Mouse (Mus musculus) urinary bladder, adult 2 months (tissue): ENCODE data around the gene 4930523C07Rik. TPM values are rescaled to one million over a fixed set of nuclear protein-coding genes. Genes with fewer than 3 reads are reported as not detected.
A peak's percentile ranks its signal among the peaks of the same experiment; 100 is the strongest.

Experiments used
- DNase-seq: peaks from one replicate; pipeline ENCODE4 v3.0.0; 2022; ENCODE audit warnings: low spot score
- polyA plus RNA-seq: library from polyadenylated mRNA; depleted of rRNA; stranded (reverse); fragments of >200 nt; gene quantifications from 2 replicates; pipeline ENCODE4 v1.2.3, GENCODE M21; 2012

The 4930523C07Rik gene
- polyA plus RNA-seq, 1 experiment = 24.9 TPM

DNA sequence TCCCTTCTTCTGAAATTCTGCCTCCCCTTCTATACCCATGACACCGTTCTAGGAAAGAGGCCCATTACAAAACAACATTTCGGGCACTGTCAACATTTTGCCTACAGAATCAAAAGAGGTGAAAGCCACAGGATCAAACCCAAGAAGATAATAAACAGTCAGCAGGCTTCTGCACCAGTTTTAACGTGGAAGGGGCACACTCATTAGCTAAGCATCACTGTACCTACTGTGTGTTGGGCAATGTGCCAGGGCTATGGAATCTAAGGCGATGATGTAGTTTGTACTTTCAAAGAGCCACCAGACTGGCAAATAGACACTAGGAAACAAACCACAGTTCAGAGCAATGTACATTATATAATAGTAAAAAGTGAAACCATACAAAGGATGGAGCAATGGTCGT, 1.8 kb downstream of the 4930523C07Rik start:
- no peak for DNase-seq

DNA sequence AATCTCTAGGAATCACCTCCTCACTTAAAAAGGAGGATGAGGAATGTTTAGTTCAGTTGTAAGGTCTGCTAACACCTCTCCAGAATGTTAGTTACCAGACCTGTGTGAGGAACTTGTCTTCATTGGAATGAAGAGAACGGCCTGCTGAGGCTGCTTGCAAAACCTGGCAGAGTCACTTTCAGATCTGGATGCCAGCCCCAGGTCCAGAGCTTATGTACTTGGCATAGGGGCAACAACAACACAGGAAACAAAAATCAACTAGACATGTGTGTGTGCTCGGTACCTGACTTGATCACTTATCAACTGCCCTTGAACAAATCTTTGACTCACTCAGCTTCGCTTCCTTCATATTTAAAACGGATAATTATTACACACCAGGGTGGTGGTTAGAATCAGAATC, 2.6 kb downstream of the 4930523C07Rik start:
- DNase-seq = no peak

GRCm38 (mm10) chr1:160047481-160047931, 3.3 kb downstream of the 4930523C07Rik start:
- no peak for DNase-seq

- DNase-seq = no peak
Observed at GRCm38 (mm10) chr1:160049131-160049880, 5.1 kb downstream of the 4930523C07Rik start.

GRCm38 (mm10) chr1:160050898-160051297, 6.7 kb downstream of the 4930523C07Rik start:
- DNase-seq = no peak

GRCm38 (mm10) chr1:160052556-160053315, 8.6 kb downstream of the 4930523C07Rik start:
- no peak for DNase-seq

DNA sequence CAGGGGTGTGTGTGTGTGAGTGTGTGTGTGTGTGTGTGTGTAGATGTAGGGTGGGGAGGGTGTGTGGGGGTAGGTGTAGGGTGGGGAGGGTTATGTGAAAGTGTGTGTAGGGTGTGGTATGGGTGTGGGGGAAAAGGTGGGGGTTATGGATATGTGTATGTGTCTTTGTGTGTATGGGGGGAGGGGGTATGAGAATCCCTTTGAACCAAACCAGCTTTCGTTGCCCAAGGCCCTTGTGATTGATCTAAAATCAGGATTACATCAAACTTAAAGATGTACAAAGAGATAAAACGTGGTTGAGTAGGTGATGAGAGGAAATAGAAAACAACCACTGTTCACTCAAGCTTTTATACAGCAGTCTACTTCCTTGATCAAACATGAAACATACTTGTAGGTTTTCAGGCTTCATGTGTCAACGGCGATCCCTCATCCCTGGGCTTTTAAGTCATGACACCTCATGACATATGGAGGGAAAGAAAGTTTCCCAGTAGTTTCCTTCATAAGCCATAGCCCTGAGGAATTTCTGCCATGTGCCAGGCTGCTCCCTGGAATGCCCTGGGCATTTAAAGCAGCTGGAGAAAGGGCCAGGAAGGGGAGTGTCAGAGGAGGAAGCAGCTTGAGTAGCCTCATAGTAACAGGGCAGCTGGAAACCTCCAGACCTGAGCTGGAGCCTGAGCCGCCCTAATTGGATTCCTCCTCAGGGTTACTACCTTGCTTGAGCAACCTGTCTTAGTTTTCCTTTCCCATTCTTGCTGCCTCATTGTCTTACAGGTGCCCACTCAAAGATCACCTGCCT, 9.5 kb downstream of the 4930523C07Rik start:
- no peak for DNase-seq

- no peak for DNase-seq
Observed at GRCm38 (mm10) chr1:160054366-160055078, 10.3 kb downstream of the 4930523C07Rik start.

DNA sequence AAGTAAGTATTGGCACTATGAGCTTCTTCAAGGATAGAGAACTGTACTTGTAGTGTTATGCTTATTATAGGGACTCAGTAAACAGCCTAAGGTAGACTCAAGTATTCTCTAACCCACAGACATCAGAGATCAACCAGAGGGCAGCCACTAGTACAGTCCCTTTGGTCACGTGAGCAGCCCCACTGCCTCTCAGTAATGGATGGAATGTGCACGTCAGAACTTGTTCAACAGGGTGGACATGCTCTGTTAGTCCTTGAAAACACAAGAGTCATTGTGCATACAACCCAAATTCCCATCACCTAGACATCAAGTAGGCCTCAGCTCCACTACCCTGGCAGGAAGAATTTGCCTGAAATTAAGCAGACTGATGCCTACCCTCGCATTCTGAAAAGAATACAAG, 13.5 kb downstream of the 4930523C07Rik start:
- DNase-seq = no peak

GRCm38 (mm10) chr1:160059908-160060307, 15.7 kb downstream of the 4930523C07Rik start:
- no peak for DNase-seq

DNA sequence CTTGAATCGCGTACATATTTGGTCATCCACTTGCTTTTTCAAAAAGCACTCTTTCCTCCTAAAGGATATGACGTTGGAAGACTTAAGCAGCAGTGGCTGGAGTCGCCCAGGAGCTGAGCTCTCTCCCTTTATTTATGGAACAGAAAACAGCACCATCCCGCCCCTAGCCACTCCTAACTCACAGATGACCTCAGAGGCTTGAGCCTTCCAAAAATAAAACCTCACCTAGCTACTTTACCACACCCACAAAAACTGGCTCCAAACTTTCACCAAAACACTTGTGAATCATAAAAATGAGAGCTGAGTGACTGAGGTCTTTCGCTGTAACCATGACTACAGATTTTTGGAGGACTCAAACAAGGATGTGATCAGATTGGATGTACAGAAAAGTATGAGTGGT, 16.4 kb downstream of the 4930523C07Rik start:
- no peak for DNase-seq

DNA sequence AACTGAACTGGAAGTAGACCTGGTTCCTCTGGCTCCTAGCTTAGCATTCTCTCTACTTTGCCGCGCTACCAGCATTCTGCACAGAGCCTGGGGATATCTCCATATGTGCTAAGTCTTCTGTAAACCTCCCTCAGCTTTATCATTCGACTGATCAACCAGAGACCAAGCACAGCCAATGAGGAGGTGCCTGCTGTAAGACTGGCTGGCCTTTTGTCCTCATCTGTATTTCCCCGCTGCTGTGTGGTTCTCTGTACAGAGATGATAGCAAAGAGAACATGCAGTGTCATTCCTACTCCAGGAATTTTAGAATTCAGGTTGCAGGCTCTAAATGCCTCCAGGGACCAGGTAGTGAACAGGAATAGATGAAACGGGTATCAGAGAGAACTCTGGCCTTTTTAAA, 17.1 kb downstream of the 4930523C07Rik start:
- DNase-seq = no peak

DNA sequence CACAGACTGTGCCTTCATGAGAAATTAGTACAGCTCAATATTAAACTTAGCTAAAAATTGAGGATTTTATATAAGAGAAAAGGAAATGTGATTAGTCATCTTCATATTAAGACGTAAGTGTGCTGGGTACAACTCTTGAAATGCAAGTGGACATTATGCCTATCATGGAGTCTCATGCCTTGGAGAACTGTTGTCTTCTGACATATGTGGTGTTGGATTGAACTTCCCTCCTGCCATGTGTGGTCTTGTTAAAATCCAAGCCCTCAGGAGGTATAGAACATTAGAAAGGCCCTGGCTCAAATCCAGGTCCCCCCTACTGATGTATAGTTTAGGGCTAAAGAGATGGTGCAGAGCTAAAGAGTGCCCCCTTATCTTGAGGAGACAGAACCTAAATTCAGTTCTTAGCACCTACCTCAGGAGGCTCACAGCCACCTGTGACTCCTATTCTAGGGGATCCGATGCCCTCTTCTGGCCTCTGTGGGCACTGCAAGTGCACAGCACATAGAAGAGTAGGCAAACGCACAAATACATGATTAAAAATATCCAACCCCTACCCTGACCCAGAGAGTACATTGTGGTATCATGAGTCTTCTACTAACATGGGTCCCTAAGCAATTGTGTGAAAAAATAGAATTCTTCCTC, 17.7 kb downstream of the 4930523C07Rik start:
- DNase-seq = no peak

DNA sequence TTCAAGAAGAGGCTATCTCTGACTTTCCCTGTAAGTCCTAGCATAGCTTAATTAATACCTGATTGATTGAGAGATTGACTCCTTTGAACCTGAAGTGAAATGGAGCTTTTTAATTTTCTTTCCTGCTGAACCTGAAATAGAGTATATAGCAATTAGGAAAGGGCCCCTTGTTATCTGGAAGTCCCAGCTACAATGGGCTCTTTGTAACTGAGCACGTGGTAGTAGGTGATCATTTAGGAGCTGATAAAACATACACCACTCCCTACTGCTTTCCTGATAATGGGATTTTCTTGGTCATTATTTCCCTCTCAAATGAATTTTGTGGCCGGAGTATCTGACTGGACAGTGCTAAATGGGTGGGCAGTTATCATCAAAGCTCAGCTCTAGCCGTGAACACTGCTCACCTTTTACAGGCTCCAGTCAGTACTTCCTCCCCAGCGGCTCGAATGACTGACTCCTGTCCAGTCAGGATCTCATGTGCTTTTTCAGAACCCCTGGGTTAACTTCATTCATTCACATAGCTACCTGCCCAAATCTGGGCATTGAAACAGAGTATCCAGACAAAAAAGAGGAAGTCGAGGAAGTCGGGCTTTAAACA, 20.5 kb downstream of the 4930523C07Rik start:
- DNase-seq = no peak

- DNase-seq = peak; percentile 35
Observed at GRCm38 (mm10) chr1:160078882-160079661, 34.9 kb downstream of the 4930523C07Rik start.

DNA sequence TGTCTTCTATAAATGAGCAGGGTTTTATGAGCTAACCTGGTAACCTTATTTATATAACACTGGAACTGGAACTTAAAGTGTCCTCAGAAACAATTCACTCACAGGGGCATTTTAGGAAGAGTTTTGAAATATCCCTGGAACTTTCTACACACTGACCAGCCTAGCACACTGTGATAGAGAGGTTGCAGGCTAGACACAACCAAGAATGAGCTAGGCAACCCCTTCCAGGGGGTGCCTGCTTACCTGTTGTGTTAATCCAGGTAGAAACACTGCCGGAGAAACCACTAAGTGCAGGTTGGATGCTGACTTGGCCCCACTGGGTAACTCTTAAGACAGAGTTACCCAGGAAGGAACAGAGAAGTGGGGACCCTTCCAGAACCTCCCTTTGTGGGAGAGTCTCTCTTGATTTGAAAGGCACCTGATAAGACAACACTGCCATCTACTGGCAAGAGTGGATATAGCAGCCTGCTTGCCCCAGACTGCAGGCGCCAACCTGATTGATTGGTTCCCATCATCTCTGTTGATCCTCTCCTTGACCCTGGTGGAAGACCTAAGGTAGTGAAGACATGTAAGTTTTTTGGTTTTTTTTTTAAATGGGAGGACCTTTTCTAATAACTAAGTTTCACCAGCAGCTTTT, 36.7 kb downstream of the 4930523C07Rik start:
- peak; percentile 57 for DNase-seq

DNA sequence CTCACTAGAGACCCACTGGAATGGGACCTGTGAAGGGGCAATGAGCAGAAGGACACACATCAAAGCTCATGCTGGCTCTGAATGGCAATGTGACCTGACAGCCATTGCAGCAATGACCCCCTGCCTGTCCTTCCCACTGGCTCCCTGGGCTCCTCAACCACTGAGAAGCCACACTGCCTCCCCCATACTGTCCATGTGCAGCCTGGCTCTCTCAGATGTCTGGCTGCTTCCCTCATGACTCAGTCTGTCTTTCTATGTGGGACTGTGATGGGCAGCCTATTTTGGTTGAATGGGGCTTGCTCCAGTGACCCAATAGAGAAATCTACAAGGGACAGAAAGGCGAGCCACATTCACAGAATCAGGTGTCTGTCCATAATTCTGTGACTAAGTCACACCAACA, 38.5 kb downstream of the 4930523C07Rik start:
- no peak for DNase-seq

GRCm38 (mm10) chr1:160084239-160084638, 40.1 kb downstream of the 4930523C07Rik start:
- no peak for DNase-seq

GRCm38 (mm10) chr1:160086651-160087050, 42.5 kb downstream of the 4930523C07Rik start:
- DNase-seq = no peak
